Mouse (Mus musculus) stomach, postnatal 0 days (tissue): ENCODE results near the gene Sat2.

Experiments
- CTCF ChIP-seq: IDR thresholded peaks from 2 replicates; pipeline ENCODE4 v1.5.1; 2016; ENCODE audit warnings: antibody characterized with exemption, low read depth, mild to moderate bottlenecking, moderate library complexity
- EP300 ChIP-seq: optimal IDR thresholded peaks from 2 replicates; pipeline ENCODE3; 2016; ENCODE audit warnings: antibody characterized with exemption

DNA sequence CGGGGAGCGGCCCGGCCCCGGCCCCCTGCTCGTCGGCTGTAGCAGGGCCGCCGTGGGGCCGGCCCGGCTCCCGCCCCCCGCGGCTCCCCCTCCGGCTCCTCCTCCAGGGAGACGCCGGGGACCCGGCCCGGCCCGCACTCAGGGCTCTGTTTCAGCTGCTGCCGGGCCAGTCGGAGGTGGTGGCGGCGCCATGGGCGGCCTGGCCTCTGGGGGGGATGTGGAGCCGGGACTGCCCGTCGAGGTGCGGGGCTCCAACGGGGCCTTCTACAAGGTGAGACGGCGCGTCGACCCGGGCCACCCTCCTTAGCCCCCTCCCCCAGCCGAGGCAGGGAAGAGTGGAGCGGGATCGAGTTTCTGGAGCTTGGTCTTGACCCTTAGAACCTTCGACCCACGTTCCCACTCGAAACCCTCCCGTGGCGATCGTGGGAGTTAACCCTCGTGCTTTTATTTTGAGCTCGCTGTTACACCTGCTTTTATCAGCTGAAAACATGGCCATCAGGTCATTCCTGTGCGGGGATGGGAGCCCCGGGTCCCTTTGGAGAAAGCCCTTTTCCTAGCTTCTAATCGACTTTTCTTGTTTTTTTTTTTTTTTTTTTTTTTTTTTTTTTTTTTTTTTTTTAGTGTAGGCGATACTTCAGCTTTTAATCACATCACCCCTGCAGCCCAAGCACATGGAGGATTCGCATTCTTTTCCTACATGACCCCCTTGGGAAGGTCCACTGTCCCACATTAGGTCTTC is 11.5 kb downstream of the Sat2 start:
- TF ChIP-seq CTCF (no peak), EP300 (no peak)
